Mouse (Mus musculus): ENCODE results near the gene Pcnt. TPM values are rescaled to one million over a fixed set of nuclear protein-coding genes. Genes with fewer than 3 reads are reported as not detected.

Pcnt gene
- 17.7 and 18.1 TPM in 2 replicates for polyA plus RNA-seq (2016; fragmentation: Nextera tagmentation; extraction: Ambion mirVana)

DNA sequence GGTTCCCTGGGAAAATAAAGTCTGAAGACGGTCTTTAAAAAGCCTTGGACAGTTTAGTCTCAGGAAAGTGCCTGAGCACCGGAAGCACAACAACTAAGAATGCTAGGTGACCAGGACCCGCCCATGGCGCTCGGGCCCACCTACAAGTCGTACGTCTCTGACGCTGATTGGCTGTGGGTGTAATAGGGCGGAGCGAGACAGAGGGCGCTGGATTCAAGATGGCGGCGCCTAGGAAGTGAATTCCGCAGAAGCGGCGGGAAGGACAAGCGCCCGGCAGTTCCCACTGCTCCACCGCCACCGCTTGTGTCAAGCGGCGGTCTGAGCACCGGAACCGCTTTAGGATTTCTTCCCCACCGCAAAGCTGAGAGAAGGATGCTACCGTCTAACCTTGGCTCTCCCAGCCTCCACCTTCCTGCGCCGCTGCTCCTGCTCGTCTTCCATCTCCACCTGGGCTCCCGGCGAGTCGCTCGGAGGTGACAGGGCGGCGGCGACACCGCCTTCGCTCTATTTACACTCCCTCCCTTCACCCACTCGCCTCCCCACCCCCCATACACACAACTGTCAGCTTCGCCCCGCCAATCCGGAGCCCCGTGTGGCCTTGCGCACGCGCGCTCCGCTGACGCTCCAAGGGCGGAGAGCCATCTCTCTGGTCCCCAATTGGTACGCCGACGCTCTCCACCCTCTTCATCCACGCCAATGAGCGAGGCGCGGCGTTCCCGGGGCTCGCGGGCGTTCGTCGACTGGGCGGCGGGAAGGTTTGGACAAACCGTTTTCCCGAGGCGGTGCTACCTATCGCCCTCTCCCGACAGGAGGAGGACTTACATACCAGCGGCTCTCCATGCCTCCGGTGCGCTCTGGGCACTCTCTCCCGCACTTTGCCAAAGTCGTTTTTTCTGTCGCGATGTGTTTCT is at the start of gene Pcnt:
TSS of gene Pcnt (minus strand) at position 609 of the 911 bp plus-strand sequence.
- Histone ChIP-seq H3K4me1 (peaks cover 14% of the 10 kb centered on the region), H3K9me3 (no peaks in the 10 kb centered on the region), H3K4me2 (replicated peaks) (peak within 1 kb of the TSS; percentile 71), H3K27ac (peak within 1 kb of the TSS; percentile 95), H3K4me3 (peak within 1 kb of the TSS; percentile 91), H3K36me3 (peaks cover 20% of the 10 kb centered on the region), H3K9ac (peak within 1 kb of the TSS; percentile 81), H3K27me3 (no peaks in the 10 kb centered on the region)
- ATAC-seq (ENCODE audit: insufficient number of reproducible peaks, insufficient read depth, low FRiP score, low TSS enrichment), result peak; percentile 99
- under 1% methylated on average over 78 of the region's 78 CpGs for WGBS

DNA sequence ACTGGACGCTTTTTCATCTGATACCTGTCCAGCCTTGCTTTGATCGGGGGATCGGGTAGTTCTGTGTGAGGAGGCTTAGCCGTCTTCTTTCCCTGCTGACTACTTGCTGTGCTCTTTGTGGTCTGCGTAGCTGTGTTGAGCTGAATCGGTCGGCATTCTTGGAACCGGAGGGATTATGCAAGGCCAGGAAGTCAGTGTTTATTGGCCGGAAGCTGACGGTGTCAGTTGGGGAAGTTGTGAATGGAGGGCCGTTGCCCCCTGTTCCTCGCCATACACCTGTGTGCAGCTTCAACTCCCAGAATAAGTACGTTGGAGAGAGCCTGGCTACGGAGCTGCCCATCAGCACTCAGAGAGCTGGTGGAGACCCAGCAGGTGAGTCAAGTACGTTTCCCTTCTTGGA is 46.6 kb upstream of the Pcnt start:
- H3K9ac ChIP-seq, result no peak overlapping the region
- H3K4me3 ChIP-seq, result no peak overlapping the region
- no peak for ATAC-seq (ENCODE audit: insufficient number of reproducible peaks, insufficient read depth, low FRiP score, low TSS enrichment)
- no peaks in the 10 kb centered on the region for H3K9me3 ChIP-seq
- H3K27ac ChIP-seq, result no peak overlapping the region
- no peak overlapping the region for H3K4me2 ChIP-seq (replicated peaks)
- WGBS, result 94% methylated on average over 15 of the region's 15 CpGs
- H3K4me1 ChIP-seq, result no peaks in the 10 kb centered on the region
- H3K27me3 ChIP-seq, result no peaks in the 10 kb centered on the region
- peaks cover 91% of the 10 kb centered on the region for H3K36me3 ChIP-seq

DNA sequence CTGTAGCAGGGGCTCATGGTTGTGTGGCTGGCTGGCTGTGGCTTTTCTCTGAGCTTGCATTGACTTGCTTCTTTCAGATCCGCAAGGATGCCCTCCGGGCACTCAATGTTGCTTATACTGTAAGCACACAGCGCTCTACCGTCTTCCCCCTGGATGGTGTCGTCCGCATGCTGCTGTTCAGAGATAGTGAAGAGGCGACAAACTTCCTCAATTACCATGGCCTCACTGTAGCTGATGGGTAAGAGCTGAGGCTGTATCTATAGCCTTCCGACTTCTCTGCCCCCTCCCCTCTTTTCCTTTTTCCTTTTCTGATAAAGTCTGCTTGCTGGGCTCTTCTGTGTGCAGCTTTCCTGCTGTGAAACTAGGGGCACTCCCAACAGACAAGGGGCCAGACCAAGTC is 45.7 kb upstream of the Pcnt start:
- Histone ChIP-seq H3K36me3 (peaks cover 91% of the 10 kb centered on the region), H3K9ac (no peak overlapping the region), H3K27me3 (no peaks in the 10 kb centered on the region), H3K4me3 (no peak overlapping the region), H3K27ac (no peak overlapping the region), H3K9me3 (no peaks in the 10 kb centered on the region), H3K4me1 (no peaks in the 10 kb centered on the region), H3K4me2 (replicated peaks) (no peak overlapping the region)
- ATAC-seq (ENCODE audit: insufficient number of reproducible peaks, insufficient read depth, low FRiP score, low TSS enrichment), result no peak
- 90% methylated on average over 8 of the region's 8 CpGs for WGBS

DNA sequence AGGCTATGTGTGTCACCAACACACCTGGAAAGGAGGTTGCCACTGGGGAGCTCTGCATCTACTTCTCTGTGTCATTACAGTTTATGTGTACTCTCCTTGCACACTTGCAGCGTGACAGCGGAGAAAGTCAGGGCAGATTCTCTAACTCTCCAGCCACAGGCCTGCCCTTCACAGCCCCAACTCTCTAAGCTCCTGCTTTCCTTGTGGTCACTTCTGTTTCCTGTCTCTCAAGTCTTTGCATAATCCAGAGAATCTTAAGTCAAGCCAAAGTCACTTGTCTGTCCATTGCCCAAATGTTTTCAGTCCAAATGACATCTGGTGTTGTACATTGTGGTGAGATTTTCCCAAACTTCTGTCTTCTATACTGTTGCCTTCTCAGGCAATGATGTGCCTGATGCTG is 43.7 kb upstream of the Pcnt start:
- H3K27me3 ChIP-seq, result no peaks in the 10 kb centered on the region
- peaks cover 94% of the 10 kb centered on the region for H3K36me3 ChIP-seq
- H3K9ac ChIP-seq, result no peak overlapping the region
- 95% methylated on average over 2 of the region's 2 CpGs for WGBS
- no peak for ATAC-seq (ENCODE audit: insufficient number of reproducible peaks, insufficient read depth, low FRiP score, low TSS enrichment)
- no peak overlapping the region for H3K4me3 ChIP-seq
- H3K27ac ChIP-seq, result no peak overlapping the region
- no peaks in the 10 kb centered on the region for H3K4me1 ChIP-seq
- H3K9me3 ChIP-seq, result no peaks in the 10 kb centered on the region
- no peak overlapping the region for H3K4me2 ChIP-seq (replicated peaks)

DNA sequence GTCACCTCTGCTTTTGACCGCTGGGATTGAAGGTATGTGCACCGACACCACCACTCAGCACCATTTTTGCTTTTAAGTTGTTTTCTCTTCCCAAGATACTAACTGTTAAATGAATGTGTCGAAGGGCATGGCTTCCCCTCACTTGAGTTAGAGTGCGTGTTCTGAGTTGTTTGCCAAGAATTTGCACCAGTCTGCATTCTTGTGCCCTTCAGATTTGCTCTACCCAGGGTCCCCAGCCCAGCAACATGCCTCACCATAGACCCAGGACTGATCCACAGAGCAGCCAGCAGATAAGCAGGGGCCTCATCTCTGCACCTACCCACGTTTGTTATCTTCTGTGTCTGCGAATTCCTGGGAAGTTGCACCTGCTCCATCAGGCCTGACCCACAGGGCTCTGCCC is 38.9 kb upstream of the Pcnt start:
- H3K4me1 ChIP-seq, result no peaks in the 10 kb centered on the region
- H3K9me3 ChIP-seq, result no peaks in the 10 kb centered on the region
- 88% methylated on average over 6 of the region's 6 CpGs for WGBS
- H3K4me3 ChIP-seq, result no peak overlapping the region
- no peak for ATAC-seq (ENCODE audit: insufficient number of reproducible peaks, insufficient read depth, low FRiP score, low TSS enrichment)
- no peak overlapping the region for H3K27ac ChIP-seq
- no peaks in the 10 kb centered on the region for H3K27me3 ChIP-seq
- no peak overlapping the region for H3K4me2 ChIP-seq (replicated peaks)
- peaks cover 95% of the 10 kb centered on the region for H3K36me3 ChIP-seq
- no peak overlapping the region for H3K9ac ChIP-seq

DNA sequence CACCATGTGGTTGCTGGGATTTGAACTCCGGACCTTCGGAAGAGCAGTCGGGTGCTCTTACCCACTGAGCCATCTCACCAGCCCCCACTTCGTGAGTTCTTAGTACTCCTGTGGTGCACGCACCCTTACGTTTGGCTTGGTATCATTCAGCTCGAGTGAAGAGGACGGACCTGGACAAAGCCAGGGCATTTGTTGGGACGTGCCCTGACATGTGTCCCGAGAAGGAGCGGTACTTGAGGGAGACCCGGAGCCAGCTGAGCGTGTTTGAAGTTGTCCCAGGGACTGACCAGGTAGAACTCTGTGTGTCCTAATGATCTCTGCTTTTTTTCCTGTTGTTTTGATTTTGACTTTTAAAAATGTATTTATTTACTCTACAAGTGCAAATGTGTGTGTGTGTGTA is 38.3 kb upstream of the Pcnt start:
- Histone ChIP-seq H3K4me3 (no peak overlapping the region), H3K27me3 (no peaks in the 10 kb centered on the region), H3K4me1 (no peaks in the 10 kb centered on the region), H3K36me3 (peaks cover 95% of the 10 kb centered on the region), H3K27ac (no peak overlapping the region), H3K9me3 (no peaks in the 10 kb centered on the region), H3K4me2 (replicated peaks) (no peak overlapping the region), H3K9ac (no peak overlapping the region)
- WGBS, result 92% methylated on average over 13 of the region's 13 CpGs
- ATAC-seq (ENCODE audit: insufficient number of reproducible peaks, insufficient read depth, low FRiP score, low TSS enrichment), result no peak

DNA sequence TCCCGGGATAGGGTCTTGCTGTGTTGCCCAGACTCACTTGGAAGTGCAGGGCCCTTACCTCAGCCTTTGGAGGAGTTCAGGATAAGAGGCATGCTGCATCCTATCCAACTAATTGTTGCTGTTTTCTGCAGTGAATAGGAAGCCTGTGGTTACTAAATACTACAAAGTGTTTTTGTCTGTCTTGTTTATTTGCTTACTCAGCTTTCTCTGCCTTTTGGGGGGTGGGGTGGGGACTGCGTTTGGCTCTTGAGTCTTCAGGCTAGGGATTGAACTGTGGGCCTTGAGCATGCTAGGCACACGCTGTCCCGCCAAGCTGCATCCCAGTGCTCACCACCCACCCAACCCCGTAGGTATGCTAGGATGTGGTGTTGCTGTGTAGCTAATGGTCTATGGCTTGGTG is 31.2 kb upstream of the Pcnt start:
- no peak overlapping the region for H3K9ac ChIP-seq
- no peaks in the 10 kb centered on the region for H3K27me3 ChIP-seq
- WGBS, result 91% methylated on average over 5 of the region's 5 CpGs

DNA sequence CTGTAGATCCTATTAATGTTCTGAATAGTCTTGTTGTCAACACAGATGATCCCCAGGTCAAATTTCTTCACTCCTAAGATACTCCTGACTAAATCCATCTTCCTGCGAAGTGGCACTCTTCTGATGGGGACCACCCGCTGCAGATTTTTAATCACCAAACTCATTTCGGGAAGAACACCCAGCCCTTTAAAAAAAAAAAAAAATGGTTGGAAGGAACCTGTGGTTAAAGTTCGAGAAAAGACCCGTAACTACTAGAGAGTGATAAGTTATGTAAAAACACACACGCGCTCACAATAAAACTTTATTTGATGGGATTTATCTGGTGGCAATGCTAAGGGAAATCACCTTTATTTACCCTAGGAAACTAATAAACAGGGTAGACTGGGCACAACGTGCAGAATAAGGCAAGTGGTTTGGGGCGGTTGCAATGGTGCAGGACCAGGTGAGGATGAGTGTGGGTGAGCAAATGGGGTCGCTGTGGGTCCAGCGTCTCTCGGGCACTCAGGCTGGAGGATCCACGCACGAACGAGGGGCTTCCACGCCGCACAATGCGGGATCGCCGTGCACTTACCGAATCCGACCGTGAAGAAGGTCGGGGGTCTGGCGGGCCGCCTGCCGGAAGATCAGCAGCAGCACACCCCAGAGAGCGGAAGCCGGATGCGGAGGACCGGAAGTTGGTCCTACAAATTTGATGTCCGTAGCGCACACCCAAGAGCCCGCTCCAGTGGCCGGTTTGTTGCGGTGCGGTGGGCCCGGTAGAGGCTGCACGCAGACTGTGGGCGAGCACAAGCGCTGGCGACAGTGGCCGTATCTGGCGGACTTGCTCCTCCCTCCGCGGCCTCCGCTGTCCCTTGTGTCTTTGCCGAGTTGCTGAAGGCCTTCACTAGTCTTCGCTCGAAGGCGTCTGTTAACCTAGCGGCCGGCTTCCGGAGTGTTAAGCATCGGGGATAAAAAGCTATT is 25.9 kb upstream of the Pcnt start, which contains the start of the genes Mcm3ap and Ybey:
TSS of gene Mcm3ap (plus strand) at position 725 of the 960 bp plus-strand sequence.
TSS of gene Ybey (minus strand) at position 912 of the 960 bp plus-strand sequence.
- 1% methylated on average over 55 of the region's 55 CpGs for WGBS
- H3K36me3 ChIP-seq, result peaks cover 31% of the 10 kb centered on the region
- ATAC-seq (ENCODE audit: insufficient number of reproducible peaks, insufficient read depth, low FRiP score, low TSS enrichment), result peak; percentile 94
- H3K4me3 ChIP-seq, result peak within 1 kb of the TSS; percentile 82
- H3K4me1 ChIP-seq, result peaks cover 3% of the 10 kb centered on the region
- H3K9me3 ChIP-seq, result no peaks in the 10 kb centered on the region
- H3K27me3 ChIP-seq, result no peaks in the 10 kb centered on the region
- peak within 1 kb of the TSS; percentile 58 for H3K4me2 ChIP-seq (replicated peaks)
- peak within 1 kb of the TSS; percentile 85 for H3K9ac ChIP-seq
- peak within 1 kb of the TSS; percentile 89 for H3K27ac ChIP-seq

More for the DNA sequence above, 31.2 kb upstream of the Pcnt start:
- Histone ChIP-seq H3K36me3 (peaks cover 70% of the 10 kb centered on the region), H3K9me3 (no peaks in the 10 kb centered on the region), H3K27ac (no peak overlapping the region), H3K4me2 (replicated peaks) (no peak overlapping the region), H3K4me3 (no peak overlapping the region), H3K4me1 (peaks cover 3% of the 10 kb centered on the region; the same call in 1 of the 2 replicates)
- ATAC-seq (ENCODE audit: insufficient number of reproducible peaks, insufficient read depth, low FRiP score, low TSS enrichment), result no peak

DNA sequence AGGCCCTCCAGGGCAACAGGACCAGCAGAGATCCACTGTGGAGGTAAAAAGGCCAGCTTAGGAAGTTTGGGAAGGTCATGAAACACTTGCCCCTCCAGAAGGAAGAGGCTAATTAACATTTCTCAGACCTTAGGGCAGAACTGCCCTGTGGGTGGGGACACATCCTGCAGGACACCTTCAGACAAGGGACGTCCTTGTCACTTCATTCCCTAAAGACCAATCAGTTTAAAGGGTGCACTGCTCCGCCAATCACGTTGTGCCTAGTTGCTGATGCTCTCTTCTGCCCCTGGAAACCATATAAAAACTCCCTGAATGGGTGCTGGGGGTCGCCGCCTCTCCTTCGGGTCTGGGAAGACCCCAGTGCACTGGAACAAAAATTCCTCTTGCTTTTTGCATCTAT is 20.1 kb upstream of the Pcnt start:
- no peak overlapping the region for H3K27ac ChIP-seq
- 81% methylated on average over 6 of the region's 6 CpGs for WGBS
- no peak for ATAC-seq (ENCODE audit: insufficient number of reproducible peaks, insufficient read depth, low FRiP score, low TSS enrichment)

DNA sequence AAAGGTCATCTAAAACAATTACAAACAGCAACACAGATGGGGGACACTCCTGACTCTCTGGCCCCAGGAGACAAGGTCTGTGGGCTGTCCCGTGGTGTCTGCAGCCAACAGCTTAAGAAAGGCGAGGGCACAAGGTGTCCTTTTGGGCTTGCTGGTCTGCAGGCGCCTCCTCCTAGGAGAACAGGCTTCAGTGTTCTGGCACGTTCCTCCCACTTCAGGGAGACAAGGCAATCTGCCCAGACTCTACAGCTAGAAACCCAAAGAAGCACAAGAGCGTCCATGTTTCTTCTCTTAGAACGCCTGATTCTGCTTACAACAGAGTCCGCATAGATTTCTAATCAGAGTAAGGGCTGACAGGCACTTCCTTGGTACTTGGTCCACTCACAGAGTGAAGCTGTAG is 19.7 kb upstream of the Pcnt start:
- Histone ChIP-seq H3K36me3 (no peaks in the 10 kb centered on the region; the same call in 1 of the 2 replicates), H3K9me3 (no peaks in the 10 kb centered on the region), H3K4me3 (no peak overlapping the region), H3K9ac (no peak overlapping the region), H3K27me3 (no peaks in the 10 kb centered on the region), H3K27ac (no peak overlapping the region), H3K4me1 (no peaks in the 10 kb centered on the region), H3K4me2 (replicated peaks) (no peak overlapping the region)
- ATAC-seq (ENCODE audit: insufficient number of reproducible peaks, insufficient read depth, low FRiP score, low TSS enrichment), result no peak
- 85% methylated on average over 7 of the region's 7 CpGs for WGBS

More for the DNA sequence above, 20.1 kb upstream of the Pcnt start:
- H3K27me3 ChIP-seq, result no peaks in the 10 kb centered on the region
- no peaks in the 10 kb centered on the region; the same call in 1 of the 2 replicates for H3K4me1 ChIP-seq
- H3K9ac ChIP-seq, result no peak overlapping the region
- H3K4me3 ChIP-seq, result no peak overlapping the region
- no peaks in the 10 kb centered on the region for H3K9me3 ChIP-seq
- H3K4me2 ChIP-seq (replicated peaks), result no peak overlapping the region
- H3K36me3 ChIP-seq, result no peaks in the 10 kb centered on the region; the same call in 1 of the 2 replicates

DNA sequence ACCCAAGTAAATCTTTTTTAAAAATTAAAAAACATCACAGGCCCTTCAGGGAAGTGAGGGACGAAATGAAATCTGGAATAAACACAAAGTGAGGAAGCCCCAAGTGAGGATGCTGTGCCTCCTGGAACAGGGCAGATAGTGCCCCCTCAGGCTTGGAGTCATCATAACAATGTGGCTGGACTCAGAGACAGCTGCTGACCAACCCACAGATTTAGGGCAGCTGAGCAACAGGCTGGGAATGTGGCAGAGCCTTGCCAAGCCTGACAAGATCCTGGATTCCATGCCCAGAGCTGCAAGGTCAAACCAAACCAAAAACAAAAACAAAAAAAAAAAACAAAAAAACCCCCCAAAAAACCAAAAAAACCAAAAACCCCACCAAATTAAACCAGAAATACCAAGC is 18.7 kb upstream of the Pcnt start:
- Histone ChIP-seq H3K27me3 (no peaks in the 10 kb centered on the region), H3K9me3 (no peaks in the 10 kb centered on the region), H3K36me3 (no peaks in the 10 kb centered on the region; the same call in 1 of the 2 replicates), H3K4me3 (no peak overlapping the region), H3K4me2 (replicated peaks) (no peak overlapping the region), H3K4me1 (no peaks in the 10 kb centered on the region), H3K9ac (no peak overlapping the region), H3K27ac (no peak overlapping the region)
- ATAC-seq (ENCODE audit: insufficient number of reproducible peaks, insufficient read depth, low FRiP score, low TSS enrichment), result no peak
- 79% methylated on average over 1 of the region's 1 CpGs for WGBS
